Comparison of ENCODE assay signal across 15 mouse cellular contexts in genomic region chr8:8231996-8232632, GRCm38 (mm10).
DNase-seq lines count a peak whose midpoint lies in the region; ATAC-seq and TF ChIP-seq lines count a peak whose summit lies in the region.
"Had no signal": no experiment of that assay in that cellular context is flagged by ENCODE, and none has a peak within 500 bp of the region (broad histone marks: within the 10 kb centered on the region; RNA-seq: fewer than 3 reads in every experiment).

No protein-coding gene starts in this region.

- peak overlapping the region; percentile 16 for H3K4me2 ChIP-seq in forebrain, embryonic 16.5 days (ENCODE audit: low read length)
- H3K4me2 ChIP-seq: heart, embryonic 13.5 days had no signal

- TF ChIP-seq POLR2A in cortical plate, adult 2 months (IDR thresholded peaks at IDR 0.05; ENCODE audit: extremely low read depth, insufficient read depth, low read length) = no peak

- peak overlapping the region; percentile 3; the same call in 1 of the 2 replicates for H3K27ac ChIP-seq in cortical plate, adult 2 months (ENCODE audit: insufficient read depth, low read length)
- H3K27ac ChIP-seq in forebrain, embryonic 16.5 days (ENCODE audit: low read length) = peak overlapping the region; percentile 65
- peak overlapping the region; percentile 46; the same call in 1 of the 2 replicates for H3K27ac ChIP-seq in limb, embryonic 10.5 days
- H3K27ac ChIP-seq: heart, embryonic 13.5 days; macrophage had no signal

- H3K4me3 ChIP-seq in cortical plate, adult 2 months (ENCODE audit: insufficient read depth, low read length) = no peak overlapping the region
- H3K4me3 ChIP-seq in forebrain, embryonic 16.5 days (replicated peaks; ENCODE audit: low read length) = no peak overlapping the region
- no peak overlapping the region for H3K4me3 ChIP-seq in limb, embryonic 10.5 days
- H3K4me3 ChIP-seq: heart, embryonic 13.5 days; myocyte had no signal

- no peak overlapping the region for H3K9ac ChIP-seq in forebrain, embryonic 16.5 days (replicated peaks; ENCODE audit: low read depth, low read length)
- H3K9ac ChIP-seq: heart, embryonic 13.5 days; liver, postnatal 0 days had no signal

- H3K9me3 ChIP-seq in forebrain, embryonic 16.5 days (ENCODE audit: control insufficient read depth, low read length) = no peaks in the 10 kb centered on the region
- H3K9me3 ChIP-seq in limb, embryonic 10.5 days (replicated peaks) = no peaks in the 10 kb centered on the region
- H3K9me3 ChIP-seq: heart, embryonic 13.5 days had no signal

- no peak for TF ChIP-seq CTCF in cortical plate, adult 2 months (IDR thresholded peaks at IDR 0.05; ENCODE audit: extremely low read depth, insufficient read depth, low read length)

- no peaks in the 10 kb centered on the region for H3K27me3 ChIP-seq in forebrain, embryonic 16.5 days (replicated peaks; ENCODE audit: control insufficient read depth, insufficient read depth, low read length)
- no peaks in the 10 kb centered on the region for H3K27me3 ChIP-seq in limb, embryonic 10.5 days (ENCODE audit: low read depth, poor library complexity, severe bottlenecking)
- H3K27me3 ChIP-seq: heart, embryonic 13.5 days had no signal

- peaks cover 4% of the 10 kb centered on the region for H3K4me1 ChIP-seq in cortical plate, adult 2 months (ENCODE audit: control insufficient read depth, insufficient read depth, low read length)
- H3K4me1 ChIP-seq in forebrain, embryonic 16.5 days (replicated peaks; ENCODE audit: control insufficient read depth, insufficient read depth, low read length) = peaks cover 24% of the 10 kb centered on the region
- H3K4me1 ChIP-seq in limb, embryonic 10.5 days = peaks cover 15% of the 10 kb centered on the region

- WGBS in forebrain, embryonic 16.5 days = 35% methylated on average over 13 of the region's 13 CpGs
- WGBS in limb, embryonic 10.5 days = 44% methylated on average over 13 of the region's 13 CpGs

- peak; percentile 65 for ATAC-seq in forebrain, embryonic 16.5 days
- no peak for ATAC-seq in CD4-positive, CD25-positive, alpha-beta regulatory T cell, adult 4 months
- ATAC-seq in erythroblast, adult 5-6 weeks (replicated peaks; ENCODE audit: low FRiP score, poor library complexity, severe bottlenecking) = no peak
- ATAC-seq: activated CD4-positive, CD25-positive, alpha-beta regulatory T cell, adult 4 months; liver, postnatal 0 days had no signal

- no peaks in the 10 kb centered on the region for H3K36me3 ChIP-seq in forebrain, embryonic 16.5 days (ENCODE audit: control insufficient read depth, insufficient read depth)
- no peaks in the 10 kb centered on the region for H3K36me3 ChIP-seq in limb, embryonic 10.5 days
- H3K36me3 ChIP-seq: heart, embryonic 13.5 days had no signal

- DNase-seq in layer of hippocampus, postnatal 14 days (ENCODE audit: low spot score in 2 of 2) = peak; percentile 25 to 30
- no peak for DNase-seq in layer of hippocampus, adult 11-12 months (ENCODE audit: low spot score)
- DNase-seq in limb, embryonic 10.5 days (ENCODE audit: low spot score) = no peak
- DNase-seq: cerebellum, adult 8-10 months; gastrocnemius, postnatal 36 days; liver, postnatal 0 days; right cerebral cortex, postnatal 4 days had no signal

Comparison
In these comparisons a context has a peak if more than half of its experiments do, and no peak if none do; other contexts are left out.
1. DNase-seq: peak in layer of hippocampus, postnatal 14 days (2 of 2); none in layer of hippocampus, adult 11-12 months (single experiment) and limb, embryonic 10.5 days (single experiment).
2. H3K27ac ChIP-seq: peak in every context shown above with its lines; median percentile 65 in forebrain, embryonic 16.5 days; 46 in limb, embryonic 10.5 days; 3 in cortical plate, adult 2 months.